Mouse (Mus musculus) limb, embryonic 14.5 days (tissue): ENCODE data around the gene Adamts3. TPM values are rescaled to one million over a fixed set of nuclear protein-coding genes. Genes with fewer than 3 reads are reported as not detected.

Experiments
- ATAC-seq: fragments of 200-750 bp; cut with Nextera tagmentation; 2 replicates; pipeline ENCODE4 v1.8.0; 2017; ENCODE audit warnings: low read depth, moderate number of reproducible peaks, moderate TSS enrichment; ENCODE audit not compliant: low FRiP score
- DNase-seq: peaks from one replicate; pipeline ENCODE4 v3.0.0-alpha.2; 2015; ENCODE audit warnings: low spot score
- H3K27ac ChIP-seq: fragments of 300-500 bp; sonication (generic); replicated peaks from 2 replicates; pipeline ENCODE4 v1.5.1; 2014; ENCODE audit warnings: low read depth, mild to moderate bottlenecking, low read length, moderate library complexity, mixed read lengths
- H3K27me3 ChIP-seq: fragments of 300-500 bp; sonication (generic); 2 replicates; pipeline ENCODE4 v1.6.1; 2014; ENCODE audit warnings: low read length, mixed read lengths; ENCODE audit not compliant: control insufficient read depth, insufficient read depth
- H3K36me3 ChIP-seq: fragments of 300-500 bp; sonication (generic); 2 replicates; pipeline ENCODE4 v1.6.1; 2014; ENCODE audit warnings: mild to moderate bottlenecking, low read length, moderate library complexity, mixed read lengths; ENCODE audit not compliant: control insufficient read depth, insufficient read depth
- H3K4me1 ChIP-seq: fragments of 300-500 bp; sonication (generic); 2 replicates; pipeline ENCODE4 v1.6.1; 2014; ENCODE audit warnings: antibody characterized with exemption, low read length, mixed read lengths; ENCODE audit not compliant: control insufficient read depth, insufficient read depth
- H3K4me2 ChIP-seq: fragments of 300-500 bp; sonication (generic); replicated peaks from 2 replicates; pipeline ENCODE4 v1.6.1; 2014; ENCODE audit warnings: low read depth, mild to moderate bottlenecking, low read length, moderate library complexity; ENCODE audit not compliant: severe bottlenecking
- H3K4me3 ChIP-seq: fragments of 300-500 bp; sonication (generic); replicated peaks from 2 replicates; pipeline ENCODE4 v1.5.1; 2014; ENCODE audit warnings: low read length
- H3K9ac ChIP-seq: fragments of 300-500 bp; sonication (generic); 2 replicates; pipeline ENCODE4 v1.6.1; 2014; ENCODE audit warnings: mild to moderate bottlenecking, low read depth, low read length, moderate library complexity; ENCODE audit not compliant: severe bottlenecking
- H3K9me3 ChIP-seq: fragments of 300-500 bp; sonication (generic); 2 replicates; pipeline ENCODE4 v1.6.1; 2016; ENCODE audit warnings: low read length; ENCODE audit not compliant: control insufficient read depth
- POLR2A ChIP-seq: fragments of 200-500 bp; IDR thresholded peaks from 2 replicates; pipeline ENCODE4 v1.8.0; 2012; ENCODE audit warnings: inconsistent platforms, mild to moderate bottlenecking, moderate library complexity, borderline replicate concordance; ENCODE audit not compliant: insufficient read depth, insufficient read length; ENCODE audit errors: extremely low read depth
- WGBS: fragments of 180-500 bp; shearing (Covaris S2); extraction: QIAGEN DNeasy Blood & Tissue Kit; methylation state at CpG from one replicate; pipeline ENCODE4 v1.1.7; 2014; 5-methylcytosine and 5-hydroxymethylcytosine counted together
- polyA plus RNA-seq, 2 experiments: library from polyadenylated mRNA; depleted of rRNA in 1 of 2; stranded (reverse) in 1 of 2; unstranded in 1 of 2; fragments of >200 nt; fragmentation: Nextera tagmentation in 1 of 2; extraction: Ambion mirVana in 1 of 2; gene quantifications; 2 replicates each; pipeline versions ENCODE4 v1.2.1 to v1.2.3; 2012 to 2014

The Adamts3 gene
- polyA plus RNA-seq, 2 experiments: 9.5 to 13.0 TPM

DNA sequence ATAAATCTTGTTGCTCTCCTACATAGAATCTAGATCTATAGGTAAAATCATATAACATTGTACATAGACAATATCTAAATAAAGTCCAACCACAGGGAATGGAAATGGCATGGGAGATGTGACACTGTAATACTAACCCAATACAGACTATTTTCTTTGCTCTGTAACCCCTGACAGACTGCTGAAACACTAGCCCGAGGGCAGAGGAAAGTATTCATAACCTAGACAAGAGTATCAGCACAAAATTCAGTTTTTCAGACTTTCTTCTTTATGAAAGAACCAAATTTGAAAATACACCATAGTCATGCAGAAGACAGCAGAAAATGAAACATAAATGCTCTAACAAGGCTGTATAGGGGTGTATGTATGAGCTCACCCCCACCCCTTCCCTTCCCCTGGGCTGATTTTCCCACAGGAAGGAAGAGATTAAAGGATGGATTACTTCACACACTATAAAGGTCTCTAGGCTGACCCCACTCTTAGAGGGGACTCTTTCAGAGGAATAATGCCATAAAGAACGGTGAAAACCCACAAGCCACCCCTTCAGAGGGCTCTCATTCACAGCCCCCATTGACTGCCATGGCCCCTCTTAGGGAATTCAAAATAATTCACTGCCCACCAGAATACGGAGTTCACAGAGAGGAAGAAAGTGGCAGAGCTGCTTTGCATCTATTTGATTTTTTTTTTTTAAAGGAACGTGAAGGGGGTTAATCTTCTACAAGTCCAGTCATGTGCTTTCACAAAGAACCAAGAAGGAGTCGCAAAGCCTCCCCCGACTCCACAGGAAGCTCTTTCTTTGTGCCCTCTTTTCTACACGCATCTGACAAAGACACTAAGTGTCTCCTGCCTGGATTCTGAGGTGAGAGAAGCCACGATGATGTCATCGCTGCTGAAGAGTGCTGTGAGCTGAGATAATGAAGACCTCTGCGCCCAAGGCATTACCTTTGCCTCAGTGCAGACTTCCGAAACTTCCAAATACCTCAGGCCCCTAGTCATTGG is 119.6 kb downstream of the Adamts3 start:
- Histone ChIP-seq H3K4me2 (no peak overlapping the region), H3K36me3 (no peaks in the 10 kb centered on the region), H3K9me3 (no peaks in the 10 kb centered on the region), H3K4me3 (no peak overlapping the region), H3K4me1 (no peaks in the 10 kb centered on the region), H3K27ac (no peak overlapping the region), H3K27me3 (no peaks in the 10 kb centered on the region), H3K9ac (no peak overlapping the region)
- WGBS: 18% methylated on average over 11 of the region's 11 CpGs
- TF ChIP-seq POLR2A: no peak
- DNase-seq: no peak
- ATAC-seq: no peak

DNA sequence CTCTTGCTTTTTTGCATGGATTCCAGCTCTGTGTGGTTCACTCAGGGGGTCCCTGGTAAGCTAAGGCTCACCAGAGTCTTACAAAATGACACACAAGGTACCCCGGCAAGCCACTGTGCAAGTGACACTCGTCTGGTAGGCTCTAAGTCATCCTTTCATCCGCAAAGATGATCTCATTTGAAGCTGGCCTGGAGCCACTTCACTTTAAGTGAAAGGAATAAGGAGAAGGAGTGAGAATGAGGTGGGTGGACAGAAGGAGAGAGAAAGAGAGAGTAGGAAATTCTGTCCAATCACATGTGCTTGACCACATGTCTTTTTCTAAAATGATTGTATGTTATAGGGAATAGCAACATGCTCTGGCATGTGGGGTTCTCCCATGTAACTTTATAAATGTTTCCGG is 122.8 kb downstream of the Adamts3 start:
- Histone ChIP-seq H3K27me3 (no peaks in the 10 kb centered on the region), H3K4me1 (no peaks in the 10 kb centered on the region), H3K4me3 (no peak overlapping the region), H3K9ac (no peak overlapping the region), H3K27ac (no peak overlapping the region), H3K36me3 (no peaks in the 10 kb centered on the region), H3K4me2 (no peak overlapping the region), H3K9me3 (no peaks in the 10 kb centered on the region)
- TF ChIP-seq POLR2A: no peak
- DNase-seq: no peak
- ATAC-seq: no peak
- 85% methylated on average over 4 of the region's 4 CpGs for WGBS

GRCm38 (mm10) chr5:89751836-89752235 is 131.3 kb downstream of the Adamts3 start:
- Histone ChIP-seq H3K27ac (no peak overlapping the region), H3K4me2 (no peak overlapping the region), H3K4me1 (no peaks in the 10 kb centered on the region), H3K9ac (no peak overlapping the region), H3K9me3 (no peaks in the 10 kb centered on the region), H3K4me3 (no peak overlapping the region), H3K27me3 (no peaks in the 10 kb centered on the region), H3K36me3 (no peaks in the 10 kb centered on the region)
- TF ChIP-seq POLR2A: no peak
- 80% methylated on average over 2 of the region's 2 CpGs for WGBS
- DNase-seq (no peak), ATAC-seq (no peak)

- Histone ChIP-seq H3K36me3 (no peaks in the 10 kb centered on the region), H3K27me3 (no peaks in the 10 kb centered on the region), H3K27ac (no peak overlapping the region), H3K9me3 (no peaks in the 10 kb centered on the region), H3K4me1 (no peaks in the 10 kb centered on the region), H3K9ac (no peak overlapping the region), H3K4me3 (no peak overlapping the region), H3K4me2 (no peak overlapping the region)
- 79% methylated on average over 2 of the region's 2 CpGs for WGBS
- ATAC-seq (no peak), DNase-seq (no peak)
- no peak for TF ChIP-seq POLR2A
Measured at GRCm38 (mm10) chr5:89748185-89748884, 134.8 kb downstream of the Adamts3 start.

- Histone ChIP-seq H3K27me3 (no peaks in the 10 kb centered on the region), H3K9ac (no peak overlapping the region), H3K4me1 (no peaks in the 10 kb centered on the region), H3K27ac (no peak overlapping the region), H3K9me3 (no peaks in the 10 kb centered on the region), H3K36me3 (no peaks in the 10 kb centered on the region), H3K4me3 (no peak overlapping the region), H3K4me2 (no peak overlapping the region)
- no peak for ATAC-seq
- DNase-seq: no peak
- WGBS: 78% methylated on average over 5 of the region's 5 CpGs
- TF ChIP-seq POLR2A: no peak
Measured at GRCm38 (mm10) chr5:89747149-89747659, 135.9 kb downstream of the Adamts3 start.
